Mouse (Mus musculus): ENCODE data around the gene Prss21. TPM values are rescaled to one million over a fixed set of nuclear protein-coding genes. Genes with fewer than 3 reads are reported as not detected.

Prss21 gene
- total and polyA plus RNA-seq, 3 experiments, result not detected

GRCm38 (mm10) chr17:23850853-23851749 lies 16.8 kb upstream of the Prss21 start:
- WGBS, result 34% methylated on average over 18 of the region's 19 CpGs
- H3K27ac ChIP-seq, result no peak overlapping the region
- H3K9ac ChIP-seq (ENCODE audit: low read depth, low read length), result no peak overlapping the region
- H3K27me3 ChIP-seq (ENCODE audit: control insufficient read depth, insufficient read depth, low read length), result no peaks in the 10 kb centered on the region
- H3K4me3 ChIP-seq, result no peak overlapping the region
- no peaks in the 10 kb centered on the region for H3K36me3 ChIP-seq (ENCODE audit: control insufficient read depth, insufficient read depth, low read length)
- intact Hi-C loops (cut with DNase I), result no loop called here
- TF ChIP-seq CTCF (IDR thresholded peaks at IDR 0.05), result peak; percentile 79
- TF ChIP-seq EP300 (IDR thresholded peaks at IDR 0.05; ENCODE audit: insufficient read depth, low read depth, low read length), result no peak
- peak; percentile 28 to 72 for DNase-seq
- H3K4me1 ChIP-seq (ENCODE audit: control insufficient read depth, insufficient read depth, low read length), result no peaks in the 10 kb centered on the region
- no peaks in the 10 kb centered on the region for H3K79me2 ChIP-seq (replicated peaks; ENCODE audit: control insufficient read depth, insufficient read depth, low read length)

GRCm38 (mm10) chr17:23853292-23853691 lies 14.6 kb upstream of the Prss21 start:
- no peaks in the 10 kb centered on the region for H3K27me3 ChIP-seq (ENCODE audit: control insufficient read depth, insufficient read depth, low read length)
- intact Hi-C loops (cut with DNase I), result loop anchor here (1.0 kb wide), 1 partner anchor 107 kb away; no protein-coding TSS in a partner anchor
- TF ChIP-seq EP300 (IDR thresholded peaks at IDR 0.05; ENCODE audit: insufficient read depth, low read depth, low read length), result no peak
- TF ChIP-seq CTCF (IDR thresholded peaks at IDR 0.05), result peak; percentile 62
- TF ChIP-seq POLR2A (IDR thresholded peaks at IDR 0.05; ENCODE audit: insufficient read depth, low read depth, low read length), result no peak

GRCm38 (mm10) chr17:23854229-23854765 lies 13.6 kb upstream of the Prss21 start:
- H3K36me3 ChIP-seq (ENCODE audit: control insufficient read depth, insufficient read depth, low read length), result no peaks in the 10 kb centered on the region
- intact Hi-C loops (cut with DNase I), result no loop called here
- no peaks in the 10 kb centered on the region for H3K4me1 ChIP-seq (ENCODE audit: control insufficient read depth, insufficient read depth, low read length)
- H3K4me3 ChIP-seq, result no peak overlapping the region
- no peak for TF ChIP-seq POLR2A (IDR thresholded peaks at IDR 0.05; ENCODE audit: insufficient read depth, low read depth, low read length)
- no peak for TF ChIP-seq EP300 (IDR thresholded peaks at IDR 0.05; ENCODE audit: insufficient read depth, low read depth, low read length)
- no peak for TF ChIP-seq CTCF (IDR thresholded peaks at IDR 0.05)
- H3K79me2 ChIP-seq (replicated peaks; ENCODE audit: control insufficient read depth, insufficient read depth, low read length), result no peaks in the 10 kb centered on the region
- H3K9ac ChIP-seq (ENCODE audit: low read depth, low read length), result no peak overlapping the region
- H3K27ac ChIP-seq, result no peak overlapping the region
- WGBS, result 59% methylated on average over 10 of the region's 10 CpGs
- H3K27me3 ChIP-seq (ENCODE audit: control insufficient read depth, insufficient read depth, low read length), result no peaks in the 10 kb centered on the region
- no peak for DNase-seq

More at GRCm38 (mm10) chr17:23853292-23853691, 14.6 kb upstream of the Prss21 start:
- DNase-seq, result peak in 1 of 2 experiments; percentile 49
- H3K36me3 ChIP-seq (ENCODE audit: control insufficient read depth, insufficient read depth, low read length), result no peaks in the 10 kb centered on the region
- no peaks in the 10 kb centered on the region for H3K4me1 ChIP-seq (ENCODE audit: control insufficient read depth, insufficient read depth, low read length)
- no peak overlapping the region for H3K4me3 ChIP-seq
- no peaks in the 10 kb centered on the region for H3K79me2 ChIP-seq (replicated peaks; ENCODE audit: control insufficient read depth, insufficient read depth, low read length)
- no peak overlapping the region for H3K27ac ChIP-seq
- 46% methylated on average over 5 of the region's 5 CpGs for WGBS
- no peak overlapping the region for H3K9ac ChIP-seq (ENCODE audit: low read depth, low read length)

- no peak for TF ChIP-seq POLR2A (IDR thresholded peaks at IDR 0.05; ENCODE audit: insufficient read depth, low read depth, low read length)
- no peak for TF ChIP-seq CTCF (IDR thresholded peaks at IDR 0.05)
- TF ChIP-seq EP300 (IDR thresholded peaks at IDR 0.05; ENCODE audit: insufficient read depth, low read depth, low read length), result no peak
- Histone ChIP-seq H3K79me2 (replicated peaks; ENCODE audit: control insufficient read depth, insufficient read depth, low read length) (no peaks in the 10 kb centered on the region), H3K4me3 (no peak overlapping the region), H3K27me3 (ENCODE audit: control insufficient read depth, insufficient read depth, low read length) (no peaks in the 10 kb centered on the region), H3K36me3 (ENCODE audit: control insufficient read depth, insufficient read depth, low read length) (no peaks in the 10 kb centered on the region), H3K9ac (ENCODE audit: low read depth, low read length) (no peak overlapping the region), H3K4me1 (ENCODE audit: control insufficient read depth, insufficient read depth, low read length) (no peaks in the 10 kb centered on the region), H3K27ac (no peak overlapping the region)
- WGBS, result 81% methylated on average over 6 of the region's 6 CpGs
- DNase-seq, result no peak
- intact Hi-C loops (cut with DNase I), result no loop called here
Measured at GRCm38 (mm10) chr17:23857193-23857592, 10.7 kb upstream of the Prss21 start.

GRCm38 (mm10) chr17:23857913-23858312 lies 9.9 kb upstream of the Prss21 start:
- H3K4me1 ChIP-seq (ENCODE audit: control insufficient read depth, insufficient read depth, low read length), result no peaks in the 10 kb centered on the region
- no peak for DNase-seq
- H3K9ac ChIP-seq (ENCODE audit: low read depth, low read length), result no peak overlapping the region
- WGBS, result 76% methylated on average over 2 of the region's 2 CpGs
- TF ChIP-seq POLR2A (IDR thresholded peaks at IDR 0.05; ENCODE audit: insufficient read depth, low read depth, low read length) (no peak), CTCF (IDR thresholded peaks at IDR 0.05) (no peak), EP300 (IDR thresholded peaks at IDR 0.05; ENCODE audit: insufficient read depth, low read depth, low read length) (no peak)
- no peaks in the 10 kb centered on the region for H3K36me3 ChIP-seq (ENCODE audit: control insufficient read depth, insufficient read depth, low read length)
- intact Hi-C loops (cut with DNase I), result no loop called here
- no peaks in the 10 kb centered on the region for H3K27me3 ChIP-seq (ENCODE audit: control insufficient read depth, insufficient read depth, low read length)
- no peaks in the 10 kb centered on the region for H3K79me2 ChIP-seq (replicated peaks; ENCODE audit: control insufficient read depth, insufficient read depth, low read length)
- no peak overlapping the region for H3K4me3 ChIP-seq
- H3K27ac ChIP-seq, result no peak overlapping the region

GRCm38 (mm10) chr17:23862926-23863325 lies 4.9 kb upstream of the Prss21 start:
- H3K27ac ChIP-seq, result no peak overlapping the region
- no peaks in the 10 kb centered on the region for H3K36me3 ChIP-seq (ENCODE audit: control insufficient read depth, insufficient read depth, low read length)
- H3K9ac ChIP-seq (ENCODE audit: low read depth, low read length), result no peak overlapping the region
- H3K27me3 ChIP-seq (ENCODE audit: control insufficient read depth, insufficient read depth, low read length), result no peaks in the 10 kb centered on the region
- intact Hi-C loops (cut with DNase I), result no loop called here
- no peak overlapping the region for H3K4me3 ChIP-seq
- DNase-seq, result no peak
- no peaks in the 10 kb centered on the region for H3K4me1 ChIP-seq (ENCODE audit: control insufficient read depth, insufficient read depth, low read length)
- TF ChIP-seq POLR2A (IDR thresholded peaks at IDR 0.05; ENCODE audit: insufficient read depth, low read depth, low read length) (no peak), CTCF (IDR thresholded peaks at IDR 0.05) (no peak), EP300 (IDR thresholded peaks at IDR 0.05; ENCODE audit: insufficient read depth, low read depth, low read length) (no peak)
- WGBS, result 80% methylated on average over 4 of the region's 4 CpGs
- H3K79me2 ChIP-seq (replicated peaks; ENCODE audit: control insufficient read depth, insufficient read depth, low read length), result no peaks in the 10 kb centered on the region

All from heart, adult 2 months (tissue).